ENCODE assay signal across 13 mouse cellular contexts in genomic region chr2:161049426-161049825, GRCm38 (mm10).
"Had no signal": no experiment of that assay in that cellular context is flagged by ENCODE, and none has a peak within 500 bp of the region (broad histone marks: within the 10 kb centered on the region; RNA-seq: fewer than 3 reads in every experiment).

No protein-coding gene starts in this region.

- H3K27ac ChIP-seq: hindbrain, postnatal 0 days; limb, embryonic 13.5 days; lung, embryonic 15.5 days; midbrain, embryonic 10.5 days had no signal

- DNase-seq: left cerebral cortex, postnatal 4 days; lung, postnatal 36 days; midbrain, embryonic 14.5 days; right cerebral cortex, adult 18-20 months; right cerebral cortex, postnatal 25 days; thymus, postnatal 36 days had no signal

- H3K27me3 ChIP-seq: limb, embryonic 13.5 days; lung, embryonic 15.5 days; neural tube, embryonic 15.5 days had no signal

- H3K4me3 ChIP-seq: limb, embryonic 13.5 days; lung, embryonic 15.5 days; midbrain, embryonic 10.5 days; myocyte; neural tube, embryonic 15.5 days had no signal

- ATAC-seq: hindbrain, postnatal 0 days had no signal

- H3K4me2 ChIP-seq: limb, embryonic 13.5 days; liver, embryonic 11.5 days; lung, embryonic 15.5 days; neural tube, embryonic 15.5 days had no signal

- H3K9ac ChIP-seq: limb, embryonic 13.5 days; lung, embryonic 15.5 days; neural tube, embryonic 15.5 days had no signal

- H3K9me3 ChIP-seq: limb, embryonic 13.5 days; lung, embryonic 15.5 days; midbrain, embryonic 10.5 days; neural tube, embryonic 15.5 days had no signal

- H3K4me1 ChIP-seq: midbrain, embryonic 10.5 days had no signal
